9 mouse cellular contexts compared by ENCODE assay signal in genomic region chr14:57133161-57133661, GRCm38 (mm10). TPM values are rescaled to one million over a fixed set of nuclear protein-coding genes. Genes with fewer than 3 reads are reported as not detected.
DNase-seq lines count a peak whose midpoint lies in the region; ATAC-seq and TF ChIP-seq lines count a peak whose summit lies in the region.
"Had no signal": no experiment of that assay in that cellular context is flagged by ENCODE, and none has a peak within 500 bp of the region (broad histone marks: within the 10 kb centered on the region; RNA-seq: fewer than 3 reads in every experiment).

Gene Gjb6, minus strand, starts transcription at chr14:57133611.

- peaks cover 13% of the 10 kb centered on the region; the same call in 1 of the 2 replicates for H3K27me3 ChIP-seq in kidney, postnatal 0 days (ENCODE audit: insufficient read depth, low read length)
- H3K27me3 ChIP-seq in embryonic facial prominence, embryonic 12.5 days = peaks cover 53% of the 10 kb centered on the region
- H3K27me3 ChIP-seq in hindbrain, embryonic 16.5 days (replicated peaks; ENCODE audit: control insufficient read depth, insufficient read depth, low read length) = peaks cover 19% of the 10 kb centered on the region
- H3K27me3 ChIP-seq in stomach, postnatal 0 days (ENCODE audit: control insufficient read depth, insufficient read depth, low read length) = 0 out of 2 replicates have a peak, but pooled peaks cover 2% of the 10 kb centered on the region

- ATAC-seq in kidney, postnatal 0 days (replicated peaks; ENCODE audit: low FRiP score, low read depth) = peak; percentile 13; the same call in 1 of the 2 replicates
- ATAC-seq in embryonic facial prominence, embryonic 12.5 days (ENCODE audit: insufficient number of reproducible peaks, insufficient read depth, low FRiP score, low TSS enrichment) = 0 out of 2 replicates have a peak, but pooled peaks have one; percentile 52
- peak; percentile 63 for ATAC-seq in hindbrain, embryonic 16.5 days
- no peak; the same call in 1 of the 2 replicates for ATAC-seq in stomach, postnatal 0 days (ENCODE audit: low FRiP score, low TSS enrichment)

- H3K36me3 ChIP-seq in kidney, postnatal 0 days (ENCODE audit: insufficient read depth, low read length) = no peaks in the 10 kb centered on the region
- no peaks in the 10 kb centered on the region for H3K36me3 ChIP-seq in embryonic facial prominence, embryonic 12.5 days
- no peaks in the 10 kb centered on the region for H3K36me3 ChIP-seq in hindbrain, embryonic 16.5 days (ENCODE audit: control insufficient read depth, insufficient read depth, low read length)
- no peaks in the 10 kb centered on the region for H3K36me3 ChIP-seq in stomach, postnatal 0 days (ENCODE audit: control insufficient read depth, insufficient read depth, low read length)

- peak within 1 kb of the TSS; percentile 33 for H3K4me3 ChIP-seq in kidney, postnatal 0 days (replicated peaks; ENCODE audit: low read depth, low read length)
- H3K4me3 ChIP-seq in embryonic facial prominence, embryonic 12.5 days = peak within 1 kb of the TSS; percentile 42
- H3K4me3 ChIP-seq in hindbrain, embryonic 16.5 days (ENCODE audit: low read length) = peak within 1 kb of the TSS; percentile 46
- peak within 1 kb of the TSS; percentile 36 for H3K4me3 ChIP-seq in stomach, postnatal 0 days (ENCODE audit: low read depth, low read length)

- TF ChIP-seq CTCF in kidney, postnatal 0 days (IDR thresholded peaks at IDR 0.05; ENCODE audit: low read depth) = no peak
- no peak for TF ChIP-seq CTCF in stomach, postnatal 0 days (IDR thresholded peaks at IDR 0.05; ENCODE audit: low read depth)

- peak within 1 kb of the TSS; percentile 77 for H3K4me2 ChIP-seq in kidney, postnatal 0 days (ENCODE audit: low read length)
- H3K4me2 ChIP-seq in embryonic facial prominence, embryonic 12.5 days (replicated peaks) = peak within 1 kb of the TSS; percentile 77
- H3K4me2 ChIP-seq in hindbrain, embryonic 16.5 days (ENCODE audit: low read length) = peak within 1 kb of the TSS; percentile 74
- H3K4me2 ChIP-seq in stomach, postnatal 0 days (replicated peaks; ENCODE audit: low read depth) = peak within 1 kb of the TSS; percentile 58

- 4% methylated on average over 33 of the region's 33 CpGs for WGBS in kidney, postnatal 0 days
- WGBS in embryonic facial prominence, embryonic 12.5 days = 3% methylated on average over 33 of the region's 33 CpGs
- 5% methylated on average over 33 of the region's 33 CpGs for WGBS in hindbrain, embryonic 16.5 days
- WGBS in stomach, postnatal 0 days = 3% methylated on average over 32 of the region's 33 CpGs

- no peak for TF ChIP-seq EP300 in stomach, postnatal 0 days (optimal IDR thresholded peaks at IDR 0.05)

- H3K4me1 ChIP-seq in kidney, postnatal 0 days (replicated peaks; ENCODE audit: insufficient read depth, low read length) = no peaks in the 10 kb centered on the region
- H3K4me1 ChIP-seq in embryonic facial prominence, embryonic 12.5 days = peaks cover 12% of the 10 kb centered on the region; the same call in 1 of the 2 replicates
- H3K4me1 ChIP-seq in hindbrain, embryonic 16.5 days (ENCODE audit: control insufficient read depth, insufficient read depth, low read depth, low read length) = peaks cover 9% of the 10 kb centered on the region
- 0 out of 2 replicates have a peak, but pooled peaks cover 2% of the 10 kb centered on the region for H3K4me1 ChIP-seq in stomach, postnatal 0 days (replicated peaks; ENCODE audit: control insufficient read depth, insufficient read depth)

- H3K9me3 ChIP-seq in kidney, postnatal 0 days (replicated peaks; ENCODE audit: low read length) = no peaks in the 10 kb centered on the region
- no peaks in the 10 kb centered on the region for H3K9me3 ChIP-seq in embryonic facial prominence, embryonic 12.5 days
- H3K9me3 ChIP-seq in hindbrain, embryonic 16.5 days (ENCODE audit: control insufficient read depth, low read length) = no peaks in the 10 kb centered on the region
- H3K9me3 ChIP-seq in stomach, postnatal 0 days (ENCODE audit: control insufficient read depth, low read length) = no peaks in the 10 kb centered on the region

- no peak within 1 kb of the TSS for H3K27ac ChIP-seq in kidney, postnatal 0 days
- H3K27ac ChIP-seq in embryonic facial prominence, embryonic 12.5 days = no peak within 1 kb of the TSS
- no peak within 1 kb of the TSS for H3K27ac ChIP-seq in hindbrain, embryonic 16.5 days (ENCODE audit: low read depth, low read length)
- H3K27ac ChIP-seq in stomach, postnatal 0 days (replicated peaks) = no peak within 1 kb of the TSS
- H3K27ac ChIP-seq: liver, embryonic 14.5 days had no signal

- no peak for DNase-seq in kidney, postnatal 0 days (ENCODE audit: low spot score)
- no peak for DNase-seq in kidney, adult 8-10 months
- DNase-seq in lung, postnatal 10 days = peak; percentile 12
- DNase-seq in stomach, postnatal 0 days (ENCODE audit: low spot score) = peak; percentile 29
- DNase-seq in adipocyte (ENCODE audit: low spot score) = no peak
- no peak for DNase-seq in ovary, postnatal 36 days (ENCODE audit: low spot score)

- peak within 1 kb of the TSS; percentile 28; the same call in 1 of the 2 replicates for H3K9ac ChIP-seq in kidney, postnatal 0 days (ENCODE audit: low read depth, low read length)
- H3K9ac ChIP-seq in embryonic facial prominence, embryonic 12.5 days = peak within 1 kb of the TSS; percentile 45
- peak within 1 kb of the TSS; percentile 55 for H3K9ac ChIP-seq in hindbrain, embryonic 16.5 days (ENCODE audit: low read depth, low read length)
- peak within 1 kb of the TSS; percentile 35; the same call in 1 of the 2 replicates for H3K9ac ChIP-seq in stomach, postnatal 0 days (ENCODE audit: low read length)
- H3K9ac ChIP-seq: liver, embryonic 14.5 days had no signal

RNA-seq across cellular contexts. Expression of gene Gjb6, which starts in this region (rescaled TPM):
- polyA plus RNA-seq in kidney, postnatal 0 days (2015; fragmentation: Nextera tagmentation; extraction: Ambion mirVana) = 1.2 and 1.9 TPM in 2 replicates
- polyA plus RNA-seq in embryonic facial prominence, embryonic 12.5 days (2016; fragmentation: Nextera tagmentation; extraction: Ambion mirVana) = 11.8 and 15.2 TPM in 2 replicates
- 25.8 and 26.0 TPM in 2 replicates for polyA plus RNA-seq in hindbrain, embryonic 16.5 days (2015; fragmentation: Nextera tagmentation; extraction: Ambion mirVana)
- polyA plus RNA-seq in stomach, postnatal 0 days (2015; fragmentation: Nextera tagmentation; extraction: Ambion mirVana) = 21.3 and 24.3 TPM in 2 replicates

Comparison
In these comparisons a context has a peak if more than half of its experiments do, and no peak if none do; other contexts are left out.
1. DNase-seq: peak in lung, postnatal 10 days (single experiment) and stomach, postnatal 0 days (single experiment); none in kidney, postnatal 0 days (single experiment), kidney, adult 8-10 months (0 of 2), adipocyte (single experiment) and ovary, postnatal 36 days (single experiment).
2. Peak in every context shown above with its lines, with median percentiles within 50 percentile points of each other: H3K4me2 ChIP-seq, H3K4me3 ChIP-seq and H3K9ac ChIP-seq.